Mouse (Mus musculus): ENCODE measurements around the gene BC030867.

Gene BC030867

DNA sequence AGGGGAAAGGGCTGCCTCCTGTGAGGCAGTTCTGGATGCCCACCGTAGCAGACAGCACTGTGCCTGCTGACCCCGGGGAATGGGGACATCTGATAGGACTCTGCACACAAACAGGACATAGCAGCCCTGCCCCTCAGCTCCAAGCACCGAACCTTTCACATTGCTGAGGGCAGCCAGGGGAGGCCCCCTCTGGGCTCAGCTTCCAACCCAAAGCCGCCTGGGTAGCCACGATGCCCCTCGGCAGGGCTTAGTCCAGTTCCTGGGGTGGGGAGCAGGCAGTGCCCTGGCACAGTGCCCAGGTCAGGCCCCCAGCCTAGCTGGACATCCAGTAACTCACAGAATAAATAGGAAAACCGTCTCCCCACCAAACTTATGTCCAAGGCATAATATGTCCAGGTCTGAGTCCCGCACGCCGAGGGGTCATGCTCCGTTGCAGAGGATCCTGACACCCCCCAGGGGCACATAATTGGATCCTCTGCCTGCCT, 42.4 kb downstream of the BC030867 start:
- no peak for DNase-seq

DNA sequence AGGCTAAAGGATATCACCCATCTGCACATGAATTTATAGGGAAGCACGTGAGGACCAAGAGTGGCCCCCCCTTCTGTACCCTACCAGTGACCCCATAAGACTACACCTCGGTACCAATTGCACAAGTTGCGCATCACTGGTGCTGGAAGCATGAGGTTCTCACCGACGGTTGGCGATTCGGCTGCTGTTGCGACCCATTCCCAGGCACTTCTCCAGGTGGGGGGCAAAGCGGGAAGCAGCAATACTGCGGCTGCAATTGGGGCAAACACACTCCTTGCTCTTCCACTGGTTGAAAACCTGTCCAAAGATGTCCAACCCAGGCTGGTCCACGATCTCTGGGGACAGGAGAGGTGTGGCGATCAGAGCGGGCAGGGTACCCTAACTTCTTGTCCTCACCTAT, 45.3 kb downstream of the BC030867 start:
- no peak for DNase-seq

DNA sequence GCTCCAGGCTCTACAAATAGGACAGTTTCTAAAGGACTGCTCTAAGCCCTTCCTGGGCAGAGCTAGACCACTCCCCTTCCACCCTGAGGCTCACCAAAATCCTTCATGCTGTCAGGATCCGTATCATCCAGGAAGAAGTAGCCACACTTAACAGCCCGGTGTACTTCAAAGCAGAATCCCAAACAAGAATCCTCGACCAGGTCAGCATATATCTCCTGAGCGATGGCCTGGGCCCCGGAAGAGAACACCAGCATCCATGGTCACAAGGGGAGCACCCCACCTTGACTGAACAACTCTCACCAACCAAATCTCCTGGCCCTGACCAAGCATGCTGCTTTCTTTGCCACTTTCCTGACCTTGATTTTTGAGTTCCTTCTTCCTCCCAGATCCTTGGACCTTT, 45.7 kb downstream of the BC030867 start:
- DNase-seq = no peak

DNA sequence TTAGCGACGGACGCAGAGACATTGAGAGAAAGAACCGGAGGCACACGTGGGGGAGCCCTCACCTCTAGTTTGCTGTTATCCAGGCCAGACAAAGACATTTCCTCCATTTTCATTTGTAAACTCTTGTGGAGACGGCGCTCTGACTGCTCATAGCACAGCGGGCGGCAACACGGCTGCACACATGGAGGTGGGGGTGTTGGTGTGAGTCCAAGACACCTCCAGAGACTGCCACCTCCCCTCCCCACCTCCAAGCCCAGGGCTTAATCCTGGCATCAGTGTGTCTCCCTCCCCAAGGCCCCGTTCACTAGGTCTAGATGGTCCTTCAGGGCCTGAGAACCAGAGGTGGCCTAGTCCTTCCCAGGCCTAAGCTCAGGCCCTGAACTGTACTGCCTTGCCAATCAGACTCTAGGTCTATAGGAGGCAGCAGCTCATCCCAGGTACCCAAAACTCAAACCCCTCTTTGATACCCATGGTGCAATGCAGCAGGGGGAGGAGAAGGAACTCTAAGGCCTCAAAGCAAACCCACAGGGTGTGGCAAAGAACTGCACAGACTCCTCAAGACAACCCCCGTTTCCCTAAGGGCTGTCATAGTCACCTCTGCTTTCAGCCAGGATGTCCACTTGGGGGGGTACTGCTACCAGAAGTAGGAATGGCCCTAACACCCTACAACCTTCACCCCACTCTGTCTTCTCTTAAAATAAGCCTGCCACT, 46.4 kb downstream of the BC030867 start:
- no peak for DNase-seq

DNA sequence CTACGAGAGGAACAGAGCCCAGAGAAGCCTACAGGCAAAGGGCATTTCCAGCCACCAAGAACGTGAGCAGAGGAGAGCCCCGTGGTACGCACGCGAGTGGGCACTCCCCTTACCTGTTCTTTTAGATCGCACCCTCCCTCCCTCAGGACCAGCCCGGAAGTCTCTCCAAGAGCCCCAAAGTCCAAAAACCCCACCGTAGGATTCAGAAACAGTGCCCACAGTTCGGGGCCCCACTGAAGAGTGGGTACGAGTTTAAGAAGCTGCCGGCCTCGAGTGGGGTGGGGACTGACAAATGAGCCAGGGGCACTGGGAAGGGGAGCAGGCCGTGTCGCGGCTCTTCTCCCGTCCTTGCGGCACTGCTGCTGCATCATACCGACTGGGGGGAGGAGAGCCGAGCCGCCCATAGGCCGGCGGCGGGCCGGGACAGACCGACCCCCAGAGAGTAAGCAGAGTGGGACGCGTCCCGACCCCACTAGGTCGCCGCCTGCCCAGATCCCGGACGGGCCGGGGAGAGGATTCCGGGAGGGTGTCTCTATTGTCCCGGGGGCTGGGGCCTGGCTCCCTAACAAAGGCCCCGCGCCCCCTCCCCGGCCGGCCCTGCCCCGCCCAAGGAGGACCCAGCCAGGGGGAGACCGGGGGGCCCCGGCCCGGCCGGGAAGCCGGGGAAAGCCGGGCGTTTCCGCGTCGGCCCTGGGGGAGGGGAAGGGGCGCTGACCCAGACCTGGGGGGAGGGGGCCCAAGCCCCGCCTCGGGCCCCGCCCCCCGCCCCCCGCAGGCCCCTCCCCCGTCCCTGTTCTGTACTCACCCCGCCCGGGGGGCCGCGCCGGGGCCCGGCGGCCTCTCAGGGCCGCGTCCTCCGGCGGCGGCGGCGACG, 47.2 kb downstream of the BC030867 start:
- peak; percentile 74 to 85 for DNase-seq

DNA sequence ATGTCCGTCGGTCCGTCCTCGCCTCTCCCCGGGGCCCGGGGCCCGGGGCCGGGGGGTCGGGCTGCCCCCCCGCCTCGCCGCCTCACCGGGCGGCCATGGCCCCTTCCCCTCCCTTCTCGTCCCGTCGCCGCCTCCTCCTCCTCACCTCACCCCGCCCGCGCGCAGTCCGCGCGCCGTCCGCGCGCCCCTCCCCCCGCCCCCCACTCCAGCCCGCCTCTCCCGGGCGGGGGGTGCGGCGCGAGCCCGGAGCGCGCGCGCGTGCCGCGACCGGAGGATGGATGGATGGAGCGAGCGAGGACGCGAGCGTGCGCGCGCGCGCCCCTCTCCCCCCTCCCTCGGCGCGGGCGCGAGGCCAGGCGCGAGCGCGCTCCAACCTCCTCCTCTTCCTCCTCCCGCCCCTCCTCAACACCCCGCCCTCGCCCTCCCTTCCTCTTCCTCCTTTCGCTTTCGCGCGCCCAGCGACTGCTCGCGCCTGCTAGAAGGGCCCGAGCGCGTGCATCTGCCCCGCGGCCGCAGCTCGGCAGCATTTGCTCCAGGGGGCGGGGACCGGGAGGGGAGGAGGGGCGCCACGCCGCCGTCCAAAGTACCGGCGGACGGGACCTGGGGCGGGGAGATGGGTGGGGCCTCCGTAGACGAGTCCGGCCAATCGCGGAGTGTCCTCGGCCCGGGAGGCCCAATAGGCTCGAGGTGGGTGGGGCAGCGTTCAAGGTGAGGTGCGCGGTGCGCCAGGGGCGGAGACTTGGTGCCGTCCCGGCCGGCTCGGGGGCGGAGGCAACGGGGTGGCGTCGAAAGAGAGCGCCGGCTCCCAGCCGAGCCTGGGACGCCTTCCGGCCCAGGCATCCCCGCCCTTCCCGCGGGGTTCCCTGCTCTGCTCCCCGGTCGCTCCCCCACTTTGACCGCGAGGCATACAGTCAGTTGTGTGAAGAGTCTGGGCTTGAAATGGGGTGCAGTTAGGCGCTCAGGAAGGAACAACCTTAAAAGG, 48.1 kb downstream of the BC030867 start, which contains the start of gene Atxn7l3:
TSS of gene Atxn7l3 (minus strand) at position 141 of the 982 bp plus-strand sequence.
- peak; percentile 98 to 99 for DNase-seq

DNA sequence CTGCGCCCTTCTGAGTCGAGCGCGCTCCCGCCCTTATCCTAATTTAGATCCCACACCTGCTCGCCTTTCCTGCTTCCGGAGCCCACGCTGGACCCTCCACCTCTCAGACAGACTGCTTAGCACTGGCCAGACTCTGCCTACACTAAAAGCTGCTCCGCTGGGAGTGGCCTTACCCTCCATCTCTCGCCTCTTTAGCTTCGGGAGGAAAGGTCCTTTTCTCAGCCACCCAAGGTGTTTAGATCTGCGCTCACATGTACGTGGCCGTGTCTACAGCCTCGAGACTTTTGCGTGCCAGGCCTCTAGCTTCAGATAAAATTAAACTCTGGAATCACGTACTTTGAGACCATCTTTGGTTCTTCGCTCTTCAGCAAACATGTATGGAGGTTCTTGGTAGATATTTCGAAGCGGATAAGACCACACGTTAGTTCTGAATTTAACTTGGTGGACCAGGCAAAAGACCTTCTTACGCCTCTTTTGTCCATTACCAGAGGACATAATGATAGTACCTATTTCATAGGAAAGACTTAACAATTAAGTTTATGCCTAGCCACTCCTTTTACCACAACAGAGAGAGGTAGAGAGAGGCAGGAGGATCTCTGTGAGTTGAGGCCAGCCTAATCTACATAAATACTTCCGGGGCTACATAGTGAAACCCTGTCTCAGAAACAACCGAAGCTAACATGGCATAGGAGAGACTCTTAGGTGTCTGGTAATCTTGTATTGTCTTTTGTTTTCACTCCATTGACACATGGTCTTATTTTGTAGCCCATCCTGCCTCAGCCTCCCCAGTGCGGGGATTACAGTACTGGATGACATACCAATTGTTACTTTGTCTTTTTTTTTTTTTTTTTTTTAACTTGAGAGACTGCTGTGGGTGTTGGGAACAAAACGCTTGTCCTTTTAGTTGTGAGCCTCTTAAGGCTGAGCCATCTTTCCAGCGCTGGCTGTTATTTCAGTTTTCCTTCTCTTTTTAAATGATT, 49.2 kb downstream of the BC030867 start:
- no peak for DNase-seq

DNA sequence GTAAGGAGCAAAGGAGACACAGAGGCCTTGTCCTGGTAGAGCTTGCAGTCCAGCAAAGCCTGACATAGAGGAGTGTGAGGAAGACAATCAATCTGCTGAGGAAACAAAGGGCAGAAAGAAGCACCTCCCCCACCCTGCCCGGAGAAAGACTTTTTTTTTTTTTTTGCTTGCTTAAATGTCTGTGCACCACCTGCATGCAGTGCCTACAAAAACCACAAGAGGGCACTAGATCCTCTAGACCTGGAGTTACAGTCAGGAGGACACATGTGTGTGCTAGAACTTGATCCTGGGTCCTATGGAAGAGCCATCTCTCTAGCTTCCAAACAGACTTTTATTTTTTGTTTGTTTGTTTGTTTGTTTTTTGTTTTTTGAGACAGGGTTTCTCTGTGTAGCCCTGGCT, 51.2 kb downstream of the BC030867 start:
- DNase-seq = peak; percentile 77 to 82

DNA sequence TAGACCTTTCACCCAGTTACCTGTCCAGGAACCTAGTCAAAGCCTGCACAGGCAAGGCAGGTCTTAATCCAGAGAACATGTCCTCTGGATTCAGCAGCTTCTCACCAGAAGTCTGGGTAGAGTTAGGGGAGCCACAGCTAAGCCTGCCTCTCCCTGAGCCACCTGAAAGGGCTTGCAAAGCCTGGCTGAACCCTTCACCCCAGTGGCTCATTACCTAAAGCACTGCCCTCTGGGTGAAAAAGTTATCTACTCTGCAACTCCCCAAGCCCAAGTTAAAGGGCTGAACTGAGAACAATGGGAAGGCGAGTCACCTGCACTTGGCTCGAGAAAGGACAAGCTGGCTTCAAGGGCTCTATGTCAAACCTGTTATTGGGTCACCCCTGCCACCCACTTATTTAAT, 55.5 kb downstream of the BC030867 start:
- DNase-seq = no peak

DNA sequence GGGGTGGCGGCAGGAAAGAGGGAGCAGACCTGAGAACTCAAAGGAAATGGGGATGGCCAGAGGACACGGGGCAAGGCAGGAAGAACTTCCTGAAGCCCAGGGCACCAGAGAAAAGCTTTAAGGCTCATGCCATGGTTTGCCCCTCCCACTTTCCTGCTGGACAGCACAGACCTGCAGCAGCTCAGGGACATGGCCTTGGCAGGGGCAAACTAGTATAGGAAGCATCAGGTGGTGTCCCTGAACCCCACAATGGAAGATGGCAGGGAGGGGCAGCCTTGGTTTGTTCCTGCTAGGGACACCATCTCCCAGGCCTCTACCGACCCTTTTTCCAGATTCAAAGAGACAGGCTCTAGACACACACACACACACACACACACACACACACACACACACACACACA, 56.7 kb downstream of the BC030867 start:
- no peak for DNase-seq

DNA sequence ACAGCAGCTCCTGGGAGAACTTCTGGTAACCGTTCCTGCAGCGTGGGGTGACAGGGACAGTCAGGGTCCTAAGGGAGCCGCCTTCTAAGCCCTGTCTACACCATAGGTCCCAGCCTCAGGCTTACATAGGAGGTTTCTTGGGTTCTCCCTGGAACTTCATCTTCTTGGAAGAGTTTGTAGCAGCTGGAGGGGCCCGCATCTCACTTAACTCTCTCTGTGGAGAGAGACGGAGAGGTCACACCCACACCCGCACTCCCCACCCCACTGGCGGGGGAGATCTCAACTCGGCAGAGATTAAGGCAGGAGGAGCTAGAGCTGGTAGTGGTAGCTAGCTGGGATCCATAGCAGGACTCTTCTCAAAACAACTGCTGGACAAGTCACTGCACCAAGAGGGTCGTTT, 59.4 kb downstream of the BC030867 start:
- no peak for DNase-seq

DNA sequence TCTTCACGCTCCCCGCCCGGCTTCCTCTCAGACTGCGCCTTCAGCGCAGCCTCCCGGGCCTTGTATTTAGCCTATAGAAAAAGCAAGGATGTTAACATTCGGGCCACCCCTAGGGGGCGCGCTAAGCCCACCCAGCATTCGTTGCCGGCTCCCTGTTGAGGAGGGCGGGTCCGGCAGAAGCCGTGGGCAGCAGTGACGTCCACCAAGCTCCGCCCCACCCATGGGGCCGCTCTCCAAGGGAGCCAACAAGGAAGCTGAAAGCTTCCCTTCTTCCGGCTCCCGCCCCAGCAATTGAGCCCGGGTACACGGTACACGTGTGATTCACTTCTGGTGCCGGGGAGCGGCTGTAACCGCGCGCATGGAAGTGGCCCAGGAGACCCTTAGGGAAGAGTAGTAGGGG, 60.3 kb downstream of the BC030867 start:
- DNase-seq = peak; percentile 98 to 99

DNA sequence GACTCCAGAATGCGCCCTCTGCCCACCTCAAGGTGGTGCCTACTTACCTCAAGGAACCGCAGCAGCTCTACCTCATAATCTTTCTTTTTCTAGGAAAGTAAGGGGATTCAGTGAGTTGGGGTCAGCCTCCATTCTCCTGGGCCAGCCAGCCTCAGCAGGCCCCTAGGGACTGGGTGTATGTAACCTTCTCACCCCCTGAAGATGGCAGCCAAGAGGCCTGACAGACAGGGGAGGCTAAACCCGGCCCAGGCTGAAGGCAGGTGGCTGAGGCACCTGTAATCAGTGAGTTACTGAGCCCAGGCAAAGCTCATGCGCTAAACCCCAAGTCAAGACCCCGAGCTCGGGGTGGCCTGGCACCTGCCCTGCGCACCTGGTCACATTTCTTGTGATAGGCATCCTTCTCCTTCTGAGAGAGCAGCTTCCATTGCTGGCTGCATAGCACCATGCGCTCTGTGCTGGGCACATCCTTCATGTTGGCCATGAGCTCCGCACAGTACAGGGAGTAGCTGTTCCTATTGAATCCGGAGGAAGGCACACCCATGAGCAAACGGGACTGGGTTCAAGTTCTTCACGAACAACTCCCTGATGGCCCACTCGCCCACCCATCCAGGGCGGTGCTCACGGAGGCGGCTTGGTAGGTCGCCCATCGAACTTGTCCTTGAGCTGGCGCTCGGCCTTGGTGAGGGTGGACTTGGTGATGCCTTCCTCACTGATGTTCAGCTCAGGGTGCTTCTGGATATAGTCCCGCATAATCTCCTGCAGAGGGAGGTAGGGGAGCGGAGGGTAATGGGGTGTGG, 61.3 kb downstream of the BC030867 start:
- peak in 1 of 2 experiments; percentile 27 for DNase-seq

DNA sequence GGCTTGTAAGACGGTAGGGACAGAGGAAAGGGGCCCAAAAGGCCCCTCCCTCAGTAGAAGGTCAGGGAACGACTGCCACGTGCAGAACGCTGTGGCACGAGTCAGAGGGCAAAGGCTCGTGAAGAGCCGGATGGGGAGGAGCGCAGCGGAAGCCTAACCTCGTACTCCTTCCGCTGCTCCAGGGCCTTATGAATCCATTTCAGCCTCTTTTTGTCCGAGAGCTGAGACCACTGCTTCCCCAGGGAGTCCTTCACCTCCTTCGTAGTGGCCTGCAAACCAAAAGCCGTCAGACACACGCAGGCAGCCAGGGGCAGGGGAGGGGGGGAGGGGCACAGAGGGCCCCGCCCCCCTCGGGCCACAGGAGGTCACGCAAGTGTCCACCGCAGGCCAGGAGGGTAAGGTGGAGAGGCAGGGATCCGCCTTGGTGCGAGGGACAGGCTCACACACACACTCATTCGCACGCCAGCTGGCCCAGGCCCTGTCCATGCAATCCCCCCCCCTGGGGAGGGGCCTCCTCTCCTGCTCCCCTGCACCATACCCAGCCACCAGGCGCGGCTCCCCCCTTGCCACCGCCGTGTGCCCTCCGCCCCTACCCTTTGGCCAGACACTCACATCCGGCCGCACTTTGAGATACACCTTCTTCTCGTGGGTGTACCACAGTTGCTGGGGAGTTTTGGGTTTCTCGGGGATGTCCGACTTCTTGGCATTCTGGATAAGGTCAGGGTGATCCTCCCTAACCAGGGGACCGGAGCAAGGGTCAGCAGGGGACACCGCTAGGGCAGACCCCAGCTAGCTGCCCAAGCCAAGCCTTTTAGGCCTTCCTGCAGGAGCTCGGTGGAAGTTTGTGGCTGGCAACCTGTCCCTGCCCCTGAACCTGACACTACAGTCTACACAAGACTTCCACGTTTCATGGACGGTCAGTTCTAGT, 62.4 kb downstream of the BC030867 start:
- peak in 1 of 2 experiments; percentile 35 for DNase-seq

DNA sequence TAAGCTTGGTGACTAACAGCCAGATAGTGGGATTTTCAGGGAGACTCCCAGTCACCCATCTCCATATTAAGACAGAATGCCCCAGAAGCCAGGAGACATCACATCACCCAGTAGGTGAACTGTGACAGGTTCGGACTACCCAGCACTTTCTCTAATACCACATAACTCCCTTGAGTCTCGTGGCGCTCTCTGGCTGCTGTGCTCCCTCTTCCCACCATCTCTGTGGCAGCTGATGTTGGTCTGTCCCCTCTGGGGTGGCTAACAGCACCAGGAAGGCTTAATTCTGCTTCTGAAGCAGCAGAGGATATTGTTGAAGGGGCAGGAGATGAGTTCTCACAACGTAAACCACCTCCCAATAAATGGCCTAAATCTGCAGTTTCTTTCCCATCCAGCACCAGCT, 63.3 kb downstream of the BC030867 start:
- DNase-seq = no peak

DNA sequence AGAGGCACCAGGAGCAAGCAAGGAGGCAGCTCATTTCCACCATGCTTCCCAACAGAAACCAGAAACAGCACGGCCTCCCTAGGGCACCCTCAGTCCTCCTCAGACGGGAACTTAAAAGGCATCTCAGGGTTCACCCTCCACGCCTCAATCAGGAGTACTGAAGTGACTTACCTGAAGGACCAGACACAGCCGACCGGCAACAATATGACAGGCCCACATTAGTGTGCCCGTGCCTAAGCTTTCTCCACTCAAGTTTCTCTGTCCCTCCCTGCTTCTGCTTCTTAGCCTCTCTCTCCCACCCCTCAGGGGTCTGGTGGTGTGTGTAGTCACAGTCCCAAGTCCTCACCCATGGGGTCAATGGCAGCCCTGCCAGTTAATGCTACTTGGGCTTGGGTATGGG, 63.9 kb downstream of the BC030867 start:
- no peak for DNase-seq

DNA sequence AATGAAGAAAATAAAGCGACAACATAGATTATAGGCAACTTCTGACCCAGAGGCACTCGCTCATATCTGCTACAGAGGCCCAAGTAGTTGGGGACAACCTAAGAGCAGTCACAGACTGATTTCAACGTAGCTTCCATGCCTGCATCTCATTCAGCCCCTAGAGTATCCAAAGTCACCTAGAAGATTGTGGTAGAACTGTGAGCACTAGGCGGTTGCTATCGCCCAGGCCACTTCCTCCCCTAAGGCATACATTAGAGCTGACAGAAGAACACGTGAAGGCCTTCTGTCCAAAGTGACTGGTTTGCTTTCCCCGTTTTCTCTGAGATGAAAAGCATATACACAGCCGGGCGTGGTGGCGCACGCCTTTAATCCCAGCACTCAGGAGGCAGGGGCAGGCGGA, 65.6 kb downstream of the BC030867 start:
- no peak for DNase-seq
